ENCODE assay signal across 8 mouse cellular contexts in genomic region chr10:89823906-89824305, GRCm38 (mm10). TPM values are rescaled to one million over a fixed set of nuclear protein-coding genes. Genes with fewer than 3 reads are reported as not detected.
DNase-seq lines count a peak whose midpoint lies in the region; ATAC-seq and TF ChIP-seq lines count a peak whose summit lies in the region.

No protein-coding gene starts in this region.

- H3K9me3 ChIP-seq in embryonic facial prominence, embryonic 11.5 days (replicated peaks; ENCODE audit: control insufficient read depth, low read length), result no peaks in the 10 kb centered on the region
- H3K9me3 ChIP-seq in embryonic facial prominence, embryonic 10.5 days, result no peaks in the 10 kb centered on the region
- no peaks in the 10 kb centered on the region for H3K9me3 ChIP-seq in stomach, postnatal 0 days (ENCODE audit: control insufficient read depth, low read length)

- TF ChIP-seq CTCF in spleen, adult 2 months (IDR thresholded peaks at IDR 0.05; ENCODE audit: extremely low read depth, insufficient read depth, insufficient read length, insufficient replicate concordance), result peak; percentile 13; the same call in 1 of the 2 replicates
- peak; percentile 76 for TF ChIP-seq CTCF in stomach, postnatal 0 days (IDR thresholded peaks at IDR 0.05; ENCODE audit: low read depth)

- TF ChIP-seq EP300 in stomach, postnatal 0 days (optimal IDR thresholded peaks at IDR 0.05), result no peak

- peak; percentile 52; the same call in 1 of the 2 replicates for ATAC-seq in embryonic facial prominence, embryonic 11.5 days (replicated peaks; ENCODE audit: insufficient number of reproducible peaks, low FRiP score, low TSS enrichment, low read depth)
- peak; percentile 78 for ATAC-seq in granulocyte monocyte progenitor cell, adult 5-6 weeks (replicated peaks; ENCODE audit: poor library complexity, severe bottlenecking)
- ATAC-seq in stomach, postnatal 0 days (ENCODE audit: low FRiP score, low TSS enrichment), result no peak

- no peaks in the 10 kb centered on the region for H3K4me1 ChIP-seq in embryonic facial prominence, embryonic 11.5 days (ENCODE audit: control insufficient read depth, insufficient read depth, low read length)
- H3K4me1 ChIP-seq in embryonic facial prominence, embryonic 10.5 days, result no peaks in the 10 kb centered on the region
- no peaks in the 10 kb centered on the region for H3K4me1 ChIP-seq in spleen, adult 2 months (ENCODE audit: control insufficient read depth, insufficient read depth, insufficient read length)
- no peaks in the 10 kb centered on the region for H3K4me1 ChIP-seq in stomach, postnatal 0 days (replicated peaks; ENCODE audit: control insufficient read depth, insufficient read depth)

- no peak overlapping the region for H3K27ac ChIP-seq in embryonic facial prominence, embryonic 11.5 days (replicated peaks; ENCODE audit: low read depth, low read length)
- no peak overlapping the region for H3K27ac ChIP-seq in embryonic facial prominence, embryonic 10.5 days (replicated peaks)
- no peak overlapping the region for H3K27ac ChIP-seq in spleen, adult 2 months (ENCODE audit: insufficient read depth, low read length)
- H3K27ac ChIP-seq in stomach, postnatal 0 days (replicated peaks), result no peak overlapping the region

- no peaks in the 10 kb centered on the region for H3K36me3 ChIP-seq in embryonic facial prominence, embryonic 11.5 days (replicated peaks; ENCODE audit: control insufficient read depth, insufficient read depth, low read depth, low read length)
- H3K36me3 ChIP-seq in embryonic facial prominence, embryonic 10.5 days (replicated peaks), result peaks cover 3% of the 10 kb centered on the region
- H3K36me3 ChIP-seq in spleen, adult 2 months (ENCODE audit: control insufficient read depth, insufficient read depth, low read length), result no peaks in the 10 kb centered on the region
- H3K36me3 ChIP-seq in stomach, postnatal 0 days (ENCODE audit: control insufficient read depth, insufficient read depth, low read length), result no peaks in the 10 kb centered on the region

- 39% methylated on average over 2 of the region's 2 CpGs for WGBS in embryonic facial prominence, embryonic 11.5 days
- 58% methylated on average over 2 of the region's 2 CpGs for WGBS in embryonic facial prominence, embryonic 10.5 days
- WGBS in spleen, adult 2 months, result 27% methylated on average over 2 of the region's 2 CpGs
- 31% methylated on average over 2 of the region's 2 CpGs for WGBS in stomach, postnatal 0 days

- peak; percentile 25 for DNase-seq in embryonic facial prominence, embryonic 11.5 days (ENCODE audit: low spot score)
- DNase-seq in embryonic facial prominence, embryonic 10.5 days (ENCODE audit: low spot score), result no peak
- DNase-seq in spleen, adult 2 months (ENCODE audit: low read depth in 1 of 2, low spot score in 2 of 2), result peak; percentile 15 to 18
- DNase-seq in spleen, adult 12 weeks (ENCODE audit: low spot score), result no peak
- peak; percentile 30 for DNase-seq in liver
- peak; percentile 29 for DNase-seq in stomach, postnatal 0 days (ENCODE audit: low spot score)
- no peak for DNase-seq in gastrocnemius, postnatal 25 days

- H3K4me3 ChIP-seq in embryonic facial prominence, embryonic 11.5 days (ENCODE audit: low read depth, low read length), result no peak overlapping the region
- no peak overlapping the region for H3K4me3 ChIP-seq in embryonic facial prominence, embryonic 10.5 days
- H3K4me3 ChIP-seq in spleen, adult 2 months (ENCODE audit: extremely low read depth, insufficient read depth, insufficient read length), result no peak overlapping the region
- no peak overlapping the region for H3K4me3 ChIP-seq in stomach, postnatal 0 days (ENCODE audit: low read depth, low read length)

- no peak for TF ChIP-seq POLR2A in spleen, adult 2 months (IDR thresholded peaks at IDR 0.05; ENCODE audit: low read depth, low read length)

- H3K9ac ChIP-seq in embryonic facial prominence, embryonic 11.5 days (replicated peaks; ENCODE audit: low read length), result no peak overlapping the region
- H3K9ac ChIP-seq in stomach, postnatal 0 days (ENCODE audit: low read length), result no peak overlapping the region

- no peak overlapping the region for H3K4me2 ChIP-seq in embryonic facial prominence, embryonic 11.5 days (ENCODE audit: low read depth, low read length)
- H3K4me2 ChIP-seq in stomach, postnatal 0 days (replicated peaks; ENCODE audit: low read depth), result no peak overlapping the region

- H3K27me3 ChIP-seq in embryonic facial prominence, embryonic 11.5 days (ENCODE audit: control insufficient read depth, insufficient read depth, low read length), result no peaks in the 10 kb centered on the region
- no peaks in the 10 kb centered on the region for H3K27me3 ChIP-seq in embryonic facial prominence, embryonic 10.5 days (replicated peaks; ENCODE audit: low read depth, poor library complexity, severe bottlenecking)
- H3K27me3 ChIP-seq in spleen, adult 2 months (ENCODE audit: control insufficient read depth, insufficient read depth, low read length), result no peaks in the 10 kb centered on the region
- H3K27me3 ChIP-seq in stomach, postnatal 0 days (ENCODE audit: control insufficient read depth, insufficient read depth, low read length), result no peaks in the 10 kb centered on the region

RNA-seq across cellular contexts. Expression of gene Anks1b, which starts 49.4 kb away (rescaled TPM):
- polyA plus RNA-seq in embryonic facial prominence, embryonic 11.5 days (2014; fragmentation: Nextera tagmentation; extraction: Ambion mirVana), result 2.7 and 3.0 TPM in 2 replicates
- polyA plus RNA-seq in embryonic facial prominence, embryonic 10.5 days (2016; fragmentation: Nextera tagmentation; extraction: Ambion mirVana), result 0.53 and 1.6 TPM in 2 replicates
- polyA plus RNA-seq in spleen, adult 2 months (2012; rRNA removed), result 0.18 and 0.19 TPM in 2 replicates
- not detected in 2 replicates for total RNA-seq in granulocyte monocyte progenitor cell, adult 5-6 weeks (2014; fragmentation: Nextera tagmentation)
- not detected in 2 replicates for total RNA-seq in granulocyte monocyte progenitor cell, adult 5-6 weeks (2017)
- 1.8 and 1.9 TPM in 2 replicates for polyA plus RNA-seq in stomach, postnatal 0 days (2015; fragmentation: Nextera tagmentation; extraction: Ambion mirVana)
- under 1 TPM; 0.16 to 0.36 TPM for total RNA-seq in gastrocnemius, postnatal 25 days (2021)

Comparison
In these comparisons a context has a peak if more than half of its experiments do, and no peak if none do; other contexts are left out.
1. DNase-seq: peak in embryonic facial prominence, embryonic 11.5 days (single experiment), spleen, adult 2 months (2 of 2), liver (single experiment) and stomach, postnatal 0 days (single experiment); none in embryonic facial prominence, embryonic 10.5 days (single experiment), spleen, adult 12 weeks (single experiment) and gastrocnemius, postnatal 25 days (single experiment).